Mouse (Mus musculus) c-Kit-positive CD71-positive TER-119-negative erythroid progenitor cells, embryonic 14.5 days (primary cell): ENCODE results near the gene Ric8b.

Experiments used
- DNase-seq: peaks from one replicate; pipeline ENCODE4 v3.0.0-alpha.2; 2013; ENCODE audit warnings: low read depth

Gene Ric8b

GRCm38 (mm10) chr10:84960380-84960930, 43.0 kb downstream of the Ric8b start:
- DNase-seq, result no peak

GRCm38 (mm10) chr10:84963126-84963525, 45.7 kb downstream of the Ric8b start:
- DNase-seq, result no peak

GRCm38 (mm10) chr10:84963726-84964125, 46.3 kb downstream of the Ric8b start:
- DNase-seq, result no peak

GRCm38 (mm10) chr10:84966542-84966941, 49.1 kb downstream of the Ric8b start:
- no peak for DNase-seq

GRCm38 (mm10) chr10:84967645-84968044, 50.2 kb downstream of the Ric8b start:
- DNase-seq, result no peak

GRCm38 (mm10) chr10:84968852-84969704, 51.7 kb downstream of the Ric8b start:
- DNase-seq, result peak; percentile 37

- no peak for DNase-seq
Observed at GRCm38 (mm10) chr10:84975264-84975663, 57.8 kb downstream of the Ric8b start.

GRCm38 (mm10) chr10:84976588-84977351, 59.4 kb downstream of the Ric8b start:
- no peak for DNase-seq

- DNase-seq, result no peak
Observed at GRCm38 (mm10) chr10:84980291-84980690, 62.9 kb downstream of the Ric8b start.

- no peak for DNase-seq
Observed at GRCm38 (mm10) chr10:84981441-84981840, 64.0 kb downstream of the Ric8b start.

- no peak for DNase-seq
Observed at GRCm38 (mm10) chr10:84982675-84983074, 65.3 kb downstream of the Ric8b start.

- DNase-seq, result no peak
Observed at GRCm38 (mm10) chr10:84985956-84986355, 68.5 kb downstream of the Ric8b start.

- DNase-seq, result no peak
Observed at GRCm38 (mm10) chr10:84987666-84988065, 70.2 kb downstream of the Ric8b start.

GRCm38 (mm10) chr10:84988650-84989049, 71.2 kb downstream of the Ric8b start:
- no peak for DNase-seq

- DNase-seq, result no peak
Observed at GRCm38 (mm10) chr10:84994346-84994745, 76.9 kb downstream of the Ric8b start.

GRCm38 (mm10) chr10:84994971-84995370, 77.6 kb downstream of the Ric8b start:
- no peak for DNase-seq

- no peak for DNase-seq
Observed at GRCm38 (mm10) chr10:84996366-84996765, 79.0 kb downstream of the Ric8b start.

GRCm38 (mm10) chr10:84997571-84998224, 80.3 kb downstream of the Ric8b start:
- no peak for DNase-seq

- DNase-seq, result no peak
Observed at GRCm38 (mm10) chr10:84998225-84998579, 80.8 kb downstream of the Ric8b start.

GRCm38 (mm10) chr10:85001920-85002319, 84.5 kb downstream of the Ric8b start:
- no peak for DNase-seq

GRCm38 (mm10) chr10:85003190-85004026, 86.0 kb downstream of the Ric8b start:
- no peak for DNase-seq
